Mouse (Mus musculus) heart, adult 18-20 months (tissue): ENCODE results near the gene Tbxas1. TPM values are rescaled to one million over a fixed set of nuclear protein-coding genes. Genes with fewer than 3 reads are reported as not detected.

Experiments used
- DNase-seq, 2 experiments: peaks; one replicate each; pipeline ENCODE4 v3.0.0; 2021 to 2022; ENCODE audit warnings: mixed read lengths in 1 of 2
- total RNA-seq, 2 experiments: library from RNA; stranded (reverse); gene quantifications; 2 replicates each; pipeline ENCODE4 v1.2.3; 2021

Tbxas1 gene
- total RNA-seq, 2 experiments from 2014 or later: 1.7 TPM

DNA sequence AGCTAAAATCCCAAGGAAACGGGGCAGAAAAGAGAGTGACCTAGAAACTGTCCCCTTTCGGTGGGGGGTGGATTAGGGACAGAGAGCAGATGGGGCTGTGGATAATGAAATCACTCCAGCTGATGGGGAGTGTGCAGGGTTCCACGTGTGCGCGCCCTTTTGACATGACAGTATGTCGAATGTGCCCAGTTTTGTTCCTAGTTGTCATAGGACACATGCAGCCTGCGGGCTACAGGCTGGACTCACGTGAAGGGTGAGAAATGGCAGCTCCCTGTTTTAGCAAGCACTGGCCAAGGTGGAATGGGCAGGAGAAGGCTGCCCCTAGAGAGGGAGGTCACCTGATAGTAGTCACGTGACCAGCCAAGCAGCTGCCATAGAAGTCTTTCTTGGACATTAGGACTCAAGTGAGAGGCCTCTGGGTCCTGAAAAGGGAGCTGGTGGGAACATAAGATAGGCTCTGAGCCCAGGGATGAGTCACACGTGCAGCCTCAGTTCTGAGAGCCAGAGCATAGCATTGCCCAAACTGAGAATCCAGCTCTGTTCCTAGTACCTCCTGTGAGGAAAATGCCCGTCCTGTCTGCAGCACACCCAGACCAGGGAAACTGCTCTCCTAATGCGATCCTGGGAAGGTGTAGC, 85.7 kb downstream of the Tbxas1 start:
- DNase-seq: peak; percentile 61 to 71

- no peak for DNase-seq
Measured at GRCm38 (mm10) chr6:38961427-38962033, 86.3 kb downstream of the Tbxas1 start.

- no peak for DNase-seq
Measured at GRCm38 (mm10) chr6:38966839-38967238, 91.6 kb downstream of the Tbxas1 start.

- DNase-seq: no peak
Measured at GRCm38 (mm10) chr6:38967288-38967687, 92.1 kb downstream of the Tbxas1 start.

- DNase-seq: no peak
Measured at GRCm38 (mm10) chr6:38967988-38968387, 92.8 kb downstream of the Tbxas1 start.

- DNase-seq: no peak
Measured at GRCm38 (mm10) chr6:38969944-38970740, 94.9 kb downstream of the Tbxas1 start.

GRCm38 (mm10) chr6:38970759-38971158, 95.6 kb downstream of the Tbxas1 start:
- no peak for DNase-seq

GRCm38 (mm10) chr6:38972826-38973225, 97.6 kb downstream of the Tbxas1 start:
- DNase-seq: no peak

DNA sequence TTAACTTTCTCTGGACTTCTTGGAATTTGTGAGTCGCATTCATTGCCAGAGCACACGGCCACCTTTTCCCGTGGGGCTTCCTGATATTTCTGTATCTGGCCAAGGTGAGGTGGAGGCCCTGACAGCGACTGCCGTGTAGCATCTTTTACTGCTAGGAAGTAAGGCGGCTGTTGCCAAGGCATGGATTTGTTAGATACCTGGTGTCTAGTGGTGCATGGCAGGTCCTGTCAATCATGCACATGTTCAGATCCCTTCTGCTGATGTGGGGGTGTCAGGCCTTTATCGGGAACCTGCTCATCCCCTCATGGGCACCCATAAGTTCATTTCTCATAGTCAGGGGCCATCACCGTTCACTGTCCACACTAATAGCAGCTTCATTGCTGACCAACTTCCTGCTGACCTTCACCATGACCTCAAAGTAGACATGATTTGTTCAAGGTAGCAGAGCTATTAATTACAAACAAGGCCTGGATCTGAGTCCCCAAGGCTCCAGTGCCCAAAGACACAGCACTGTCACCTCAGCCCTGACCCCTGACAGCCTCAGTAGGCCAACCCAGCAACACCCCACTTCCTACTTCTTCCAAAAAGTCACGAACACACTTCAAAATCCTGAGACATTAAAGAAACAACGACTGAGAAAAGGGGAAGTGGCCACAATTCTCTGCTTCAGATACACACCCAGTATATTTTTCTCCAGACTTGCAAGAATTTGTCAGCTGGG, 98.4 kb downstream of the Tbxas1 start:
- no peak for DNase-seq

GRCm38 (mm10) chr6:38974162-38974525, 98.9 kb downstream of the Tbxas1 start:
- DNase-seq: no peak

DNA sequence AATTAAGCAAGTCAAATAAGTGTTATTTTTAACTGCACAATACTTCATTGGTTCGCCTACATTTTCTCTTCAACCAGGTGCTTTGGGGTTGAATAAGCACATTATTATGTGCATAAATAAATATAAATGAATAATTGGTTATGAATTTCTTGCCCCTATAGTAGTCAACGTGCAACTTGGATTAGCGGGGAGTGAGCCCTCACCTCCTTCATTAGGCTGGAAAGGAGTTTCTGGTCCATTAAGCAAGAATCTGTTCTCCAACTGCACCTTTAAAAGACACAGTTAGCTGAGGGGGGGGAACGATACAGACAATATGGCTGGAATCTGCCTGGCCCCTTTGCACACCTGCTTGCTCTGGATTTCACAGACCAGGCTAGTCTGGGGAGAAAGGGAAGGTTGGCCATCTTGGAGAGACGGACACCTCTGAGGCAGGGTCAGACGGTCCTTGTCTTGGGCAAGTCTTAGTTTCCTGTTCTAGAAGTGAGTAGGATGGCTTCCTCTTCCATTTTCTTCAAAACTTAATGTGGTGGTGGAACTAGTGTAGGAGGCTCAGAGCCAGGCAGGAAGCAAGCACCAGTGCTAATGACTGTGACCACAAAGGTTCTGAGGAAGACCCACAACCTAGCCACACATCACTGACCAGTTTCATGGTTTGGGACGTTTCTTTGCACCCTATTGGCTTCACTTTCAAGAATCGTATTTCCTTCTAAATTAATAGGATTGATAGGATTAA, 99.5 kb downstream of the Tbxas1 start:
- no peak for DNase-seq

GRCm38 (mm10) chr6:38975866-38976265, 100.7 kb downstream of the Tbxas1 start:
- DNase-seq: no peak

DNA sequence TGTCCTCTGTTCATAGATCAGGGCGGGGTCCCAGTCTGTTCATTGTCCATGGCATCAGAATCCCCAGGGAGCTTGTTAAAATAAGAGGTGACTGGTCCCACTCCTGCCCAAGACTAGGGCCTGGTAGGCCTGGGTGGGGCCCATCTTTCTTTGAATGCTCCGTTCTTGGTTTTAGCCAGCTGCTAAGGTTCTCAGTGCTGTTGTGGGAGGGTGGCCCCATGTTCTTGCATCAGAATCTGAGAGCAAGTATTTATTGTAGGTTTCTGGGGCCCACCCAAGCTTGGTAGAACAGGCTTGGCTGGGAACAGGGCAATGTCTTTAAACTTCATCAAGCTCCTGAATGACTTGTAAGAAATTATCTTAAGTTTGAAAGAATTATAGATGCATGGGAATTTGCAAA, 101.2 kb downstream of the Tbxas1 start:
- no peak for DNase-seq

GRCm38 (mm10) chr6:38980921-38981715, 105.9 kb downstream of the Tbxas1 start:
- DNase-seq: peak in 1 of 2 experiments; percentile 15

DNA sequence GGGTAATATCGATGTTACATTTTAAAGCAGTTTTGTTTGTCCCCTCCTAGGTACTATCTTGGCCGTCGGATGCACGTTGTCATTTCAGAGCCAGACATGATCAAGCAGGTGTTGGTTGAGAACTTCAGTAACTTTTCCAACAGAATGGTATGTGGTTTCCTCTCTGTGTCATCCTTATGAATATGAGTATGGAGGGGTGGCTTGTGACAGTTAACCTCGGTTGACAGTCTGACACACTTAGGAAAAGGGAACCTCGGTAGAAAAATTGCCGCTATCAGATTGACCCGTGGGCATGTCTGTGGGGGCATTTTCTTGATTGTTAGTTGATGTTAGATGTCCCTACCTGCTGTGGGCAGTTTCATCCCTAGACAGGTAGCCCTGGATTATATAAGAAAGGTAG, 106.9 kb downstream of the Tbxas1 start:
- no peak for DNase-seq

DNA sequence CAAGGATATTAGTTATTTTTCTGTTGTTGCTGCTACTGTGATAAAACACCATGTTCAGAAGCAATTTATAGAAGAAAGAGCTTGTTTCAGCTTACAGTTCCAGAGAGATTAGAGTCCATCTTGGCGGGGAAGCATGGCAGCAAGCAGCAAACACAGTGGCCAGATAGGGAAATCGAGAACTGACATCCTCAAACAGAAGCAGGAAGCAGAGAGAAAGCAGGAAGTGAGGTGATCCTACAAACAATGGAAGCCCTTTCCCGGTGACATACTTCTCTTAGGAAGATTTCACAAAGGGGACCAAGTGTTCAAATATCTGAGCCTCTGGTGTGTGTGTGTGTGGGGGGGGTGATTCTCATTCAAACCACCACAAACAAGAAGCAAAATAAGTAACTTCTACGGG, 107.5 kb downstream of the Tbxas1 start:
- DNase-seq: no peak

- DNase-seq: no peak
Measured at GRCm38 (mm10) chr6:38983060-38983459, 107.9 kb downstream of the Tbxas1 start.

GRCm38 (mm10) chr6:38984626-38985025, 109.4 kb downstream of the Tbxas1 start:
- no peak for DNase-seq

DNA sequence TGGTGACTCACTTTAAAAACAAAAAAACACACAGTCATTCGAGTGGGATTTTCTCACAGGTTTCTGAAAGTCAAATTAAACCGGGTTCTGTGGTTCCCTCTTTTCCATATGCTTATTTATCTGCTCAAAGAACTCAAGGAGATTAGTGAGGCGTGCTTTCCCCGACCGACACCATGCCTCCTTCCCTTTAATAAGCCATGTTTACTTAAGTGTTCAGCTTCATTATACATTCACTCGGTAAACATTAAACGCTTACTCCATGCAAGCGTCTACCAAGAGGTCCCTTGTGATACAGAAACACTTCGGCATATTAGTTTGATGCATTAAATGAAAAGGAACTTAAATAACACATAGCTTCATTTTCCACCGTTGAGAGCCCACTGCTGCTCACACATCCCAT, 111.4 kb downstream of the Tbxas1 start:
- no peak for DNase-seq

DNA sequence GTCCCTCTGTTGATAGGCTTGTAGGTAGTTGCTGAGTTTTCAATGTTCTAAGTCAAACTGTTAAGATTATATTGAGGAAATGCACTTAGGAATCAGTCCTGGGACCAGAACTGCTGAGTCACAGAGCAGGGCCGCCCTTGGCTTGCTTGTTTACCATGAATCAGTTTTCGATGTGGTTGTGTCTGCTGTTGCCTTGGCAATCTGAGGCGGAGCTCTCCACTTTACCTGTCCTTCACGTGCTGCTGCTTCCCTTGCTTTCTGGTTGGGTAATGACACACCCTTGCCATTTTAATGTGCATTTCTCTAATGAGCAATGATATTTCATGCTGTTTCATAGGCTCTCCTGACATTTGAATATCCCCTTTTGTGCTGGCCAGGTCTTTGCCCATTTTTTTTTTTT, 116.8 kb downstream of the Tbxas1 start:
- no peak for DNase-seq

GRCm38 (mm10) chr6:38995774-38996173, 120.6 kb downstream of the Tbxas1 start:
- no peak for DNase-seq
